Mouse (Mus musculus): ENCODE measurements around the gene Tmem108.

DNA sequence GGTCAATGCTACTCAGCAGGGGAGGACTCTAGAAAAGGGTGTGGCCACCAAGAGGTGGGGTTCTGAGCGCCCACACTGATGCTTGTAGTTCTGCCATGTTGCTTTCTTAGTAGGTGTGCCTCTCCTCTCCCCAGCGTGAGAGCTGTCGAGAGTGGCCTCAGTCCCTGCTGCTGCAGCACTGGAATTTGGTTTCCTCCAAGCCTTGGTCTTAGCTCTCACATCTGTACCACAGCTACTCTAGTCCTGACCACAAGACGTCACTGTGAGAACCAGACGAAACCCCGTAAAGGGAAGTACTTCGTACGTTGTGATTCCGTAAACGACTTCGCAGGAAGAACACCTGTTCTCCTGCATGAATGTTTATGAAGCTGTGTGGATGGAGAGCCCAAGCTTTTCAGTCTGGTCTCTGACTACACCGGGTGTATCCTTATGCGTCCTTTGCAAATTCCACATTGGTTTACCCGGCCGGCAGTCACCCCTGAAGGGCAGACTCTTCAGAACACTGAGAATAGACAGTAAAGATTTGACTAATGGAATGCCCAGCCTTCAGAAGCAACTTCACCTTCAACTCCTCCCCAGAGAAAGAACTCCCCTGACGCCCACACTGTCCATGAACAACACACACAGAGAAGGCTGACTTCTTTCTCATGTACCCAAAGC lies 53.0 kb downstream of the Tmem108 start:
- TF ChIP-seq CTCF (IDR thresholded peaks at IDR 0.05; ENCODE audit: control insufficient read depth, insufficient read depth, insufficient read length) (no peak), MYOG (IDR thresholded peaks at IDR 0.05; ENCODE audit: control insufficient read depth, extremely low read depth, insufficient read length) (no peak), MAX (IDR thresholded peaks at IDR 0.05) (no peak), USF1 (IDR thresholded peaks at IDR 0.05; ENCODE audit: low read depth) (no peak)

Measured in C2C12 (cell line).